Comparison of ENCODE assay signal across 17 mouse cellular contexts in the genomic region with DNA sequence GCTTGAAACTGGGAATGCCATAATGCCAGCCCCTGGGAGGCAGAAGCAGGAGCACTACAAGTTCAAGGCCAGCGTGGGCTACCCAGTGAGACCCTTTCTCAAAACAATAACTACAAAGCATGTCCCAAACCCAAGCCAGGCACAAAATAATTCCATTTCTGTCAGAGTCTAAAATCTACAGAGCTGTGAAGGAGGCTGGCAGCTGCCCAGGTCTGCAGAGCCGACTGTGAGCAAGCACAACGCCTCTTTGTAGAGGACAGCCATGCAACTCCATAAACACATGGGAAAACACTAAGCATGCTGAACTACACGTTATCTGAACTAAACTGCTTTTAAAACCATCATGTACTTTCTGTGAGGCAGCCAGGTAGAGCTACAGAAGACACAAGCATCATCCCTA. TPM values are rescaled to one million over a fixed set of nuclear protein-coding genes. Genes with fewer than 3 reads are reported as not detected.
DNase-seq lines count a peak whose midpoint lies in the region; ATAC-seq and TF ChIP-seq lines count a peak whose summit lies in the region.
"Had no signal": no experiment of that assay in that cellular context is flagged by ENCODE, and none has a peak within 500 bp of the region (broad histone marks: within the 10 kb centered on the region; RNA-seq: fewer than 3 reads in every experiment).

No protein-coding gene starts in this region.

- TF ChIP-seq CTCF in liver, postnatal 0 days (IDR thresholded peaks at IDR 0.05; ENCODE audit: low read depth) = no peak

- no peaks in the 10 kb centered on the region for H3K27me3 ChIP-seq in liver, postnatal 0 days (ENCODE audit: insufficient read depth, low read length)
- H3K27me3 ChIP-seq: hindbrain, embryonic 15.5 days; liver, embryonic 12.5 days; neural tube, embryonic 12.5 days had no signal

- H3K4me1 ChIP-seq in liver, postnatal 0 days (ENCODE audit: insufficient read depth) = peaks cover 9% of the 10 kb centered on the region
- H3K4me1 ChIP-seq: hindbrain, embryonic 15.5 days; neural tube, embryonic 12.5 days had no signal

- no peak for ATAC-seq in liver, postnatal 0 days
- ATAC-seq: liver, embryonic 12.5 days; midbrain, embryonic 16.5 days had no signal

- peak; percentile 56 for DNase-seq in testis, postnatal 10 days (ENCODE audit: low spot score)
- DNase-seq in testis, postnatal 14 days (ENCODE audit: low spot score) = no peak
- peak; percentile 66 for DNase-seq in layer of hippocampus, adult 9-11 months
- peak; percentile 53 for DNase-seq in right cerebral cortex, adult 18-20 months
- DNase-seq in liver, postnatal 0 days = no peak
- no peak for DNase-seq in cerebellum, adult 9-11 months
- DNase-seq in gastrocnemius, postnatal 10 days = no peak
- DNase-seq: adrenal gland, postnatal 14 days; gastrocnemius, postnatal 25 days; heart, postnatal 14 days; kidney, adult 11 months; kidney, postnatal 25 days had no signal

- no peaks in the 10 kb centered on the region for H3K36me3 ChIP-seq in liver, postnatal 0 days (replicated peaks; ENCODE audit: insufficient read depth, low read length)
- H3K36me3 ChIP-seq: heart, embryonic 10.5 days; hindbrain, embryonic 15.5 days; neural tube, embryonic 12.5 days had no signal

- no peak overlapping the region for H3K9ac ChIP-seq in liver, postnatal 0 days (replicated peaks)
- H3K9ac ChIP-seq: hindbrain, embryonic 15.5 days; liver, embryonic 12.5 days; neural tube, embryonic 12.5 days had no signal

- no peak overlapping the region for H3K4me3 ChIP-seq in liver, postnatal 0 days (ENCODE audit: low read depth, low read length)
- H3K4me3 ChIP-seq: heart, embryonic 10.5 days; hindbrain, embryonic 15.5 days; liver, embryonic 12.5 days; neural tube, embryonic 12.5 days had no signal

- no peak overlapping the region for H3K4me2 ChIP-seq in liver, postnatal 0 days (ENCODE audit: low read depth, low read length)
- H3K4me2 ChIP-seq: hindbrain, embryonic 15.5 days; liver, embryonic 12.5 days; neural tube, embryonic 12.5 days had no signal

- no peaks in the 10 kb centered on the region for H3K9me3 ChIP-seq in liver, postnatal 0 days (ENCODE audit: low read length)
- H3K9me3 ChIP-seq: heart, embryonic 10.5 days; hindbrain, embryonic 15.5 days; liver, embryonic 12.5 days; neural tube, embryonic 12.5 days had no signal

- H3K27ac ChIP-seq in liver, postnatal 0 days (ENCODE audit: low read depth) = no peak overlapping the region
- H3K27ac ChIP-seq: heart, embryonic 10.5 days; hindbrain, embryonic 15.5 days; liver, embryonic 12.5 days; neural tube, embryonic 12.5 days had no signal

- 79% methylated on average over 4 of the region's 4 CpGs for WGBS in liver, postnatal 0 days (ENCODE audit: insufficient replicate concordance)

- TF ChIP-seq EP300 in liver, postnatal 0 days (IDR thresholded peaks at IDR 0.05; ENCODE audit: low read depth) = no peak

RNA-seq across cellular contexts. Expression of a gene that starts 7.3 kb away (rescaled TPM):
- 15.2 and 19.1 TPM in 2 replicates for polyA plus RNA-seq in liver, postnatal 0 days (2015; fragmentation: Nextera tagmentation; extraction: Ambion mirVana)
- total RNA-seq in gastrocnemius, postnatal 10 days (2021) = 10 to 100 TPM in 1 of 2 experiments, 1 to 10 TPM in 1; 9.3 to 10.9 TPM

RNA-seq across cellular contexts. Expression of a gene that starts 26.2 kb away (rescaled TPM):
- 34.3 and 37.0 TPM in 2 replicates for polyA plus RNA-seq in liver, postnatal 0 days (2015; fragmentation: Nextera tagmentation; extraction: Ambion mirVana)
- total RNA-seq in gastrocnemius, postnatal 10 days (2021) = 10 to 100 TPM; 29.3 to 29.6 TPM

Comparison
In these comparisons a context has a peak if more than half of its experiments do, and no peak if none do; other contexts are left out.
1. DNase-seq: peak in testis, postnatal 10 days (single experiment), layer of hippocampus, adult 9-11 months (single experiment) and right cerebral cortex, adult 18-20 months (single experiment); none in testis, postnatal 14 days (single experiment), liver, postnatal 0 days (single experiment), cerebellum, adult 9-11 months (single experiment) and gastrocnemius, postnatal 10 days (single experiment).